Comparison of ENCODE assay signal across 8 mouse cellular contexts in genomic region chr3:142439591-142440093, GRCm38 (mm10). TPM values are rescaled to one million over a fixed set of nuclear protein-coding genes. Genes with fewer than 3 reads are reported as not detected.
DNase-seq lines count a peak whose midpoint lies in the region; ATAC-seq lines count a peak whose summit lies in the region.

No protein-coding gene starts in this region.

- H3K9ac ChIP-seq in forebrain, embryonic 14.5 days (ENCODE audit: low read length) = no peak overlapping the region

- DNase-seq in adrenal gland, adult (ENCODE audit: inconsistent age in 2 of 2, low spot score in 1 of 2) = peak; percentile 30 to 65
- DNase-seq in adrenal gland, postnatal 4 days (ENCODE audit: low spot score in 2 of 2) = no peak
- peak; percentile 40 for DNase-seq in gastrocnemius, postnatal 10 days
- peak; percentile 54 for DNase-seq in kidney, adult 11 months
- no peak for DNase-seq in right cerebral cortex, postnatal 4 days
- no peak for DNase-seq in forebrain, embryonic 14.5 days (ENCODE audit: low spot score)
- DNase-seq in cerebellum, postnatal 25 days = no peak

- no peaks in the 10 kb centered on the region for H3K36me3 ChIP-seq in forebrain, embryonic 14.5 days (ENCODE audit: control insufficient read depth, insufficient read depth, low read length)

- H3K27me3 ChIP-seq in forebrain, embryonic 14.5 days (replicated peaks; ENCODE audit: control insufficient read depth, insufficient read depth, low read length) = no peaks in the 10 kb centered on the region

- H3K4me1 ChIP-seq in forebrain, embryonic 14.5 days (ENCODE audit: control insufficient read depth, insufficient read depth, low read length) = no peaks in the 10 kb centered on the region

- no peak overlapping the region for H3K27ac ChIP-seq in forebrain, embryonic 14.5 days (ENCODE audit: low read depth, low read length)

- peak; percentile 20; the same call in 1 of the 2 replicates for ATAC-seq in megakaryocyte, adult 5-6 weeks (ENCODE audit: poor library complexity, severe bottlenecking)
- ATAC-seq in forebrain, embryonic 14.5 days = no peak

- no peaks in the 10 kb centered on the region for H3K9me3 ChIP-seq in forebrain, embryonic 14.5 days (replicated peaks; ENCODE audit: control insufficient read depth, low read length)

- 69% methylated on average over 7 of the region's 7 CpGs for WGBS in forebrain, embryonic 14.5 days

- no peak overlapping the region for H3K4me2 ChIP-seq in forebrain, embryonic 14.5 days (ENCODE audit: low read length)

- H3K4me3 ChIP-seq in forebrain, embryonic 14.5 days (ENCODE audit: low read depth, low read length) = no peak overlapping the region

RNA-seq across cellular contexts. Expression of gene Pdlim5, which starts 44.1 kb away (rescaled TPM):
- total RNA-seq in adrenal gland, postnatal 4 days (2021) = 10 to 100 TPM; 53.5 to 57.7 TPM
- 100 to 1,000 TPM; 388 to 401 TPM for total RNA-seq in gastrocnemius, postnatal 10 days (2021)
- total RNA-seq in megakaryocyte, adult 5-6 weeks (2015) = 52.0 and 54.7 TPM in 2 replicates
- total RNA-seq in megakaryocyte, adult 5-6 weeks (2017) = 42.0 and 43.7 TPM in 2 replicates
- polyA plus RNA-seq in forebrain, embryonic 14.5 days (2014; fragmentation: Nextera tagmentation; extraction: Ambion mirVana) = 13.3 and 14.3 TPM in 2 replicates

RNA-seq across cellular contexts. Expression of gene Gbp5, which starts 54.1 kb away (rescaled TPM):
- 1 to 10 TPM; 1.9 to 2.5 TPM for total RNA-seq in adrenal gland, postnatal 4 days (2021)
- 1 to 10 TPM; 2.2 to 3.2 TPM for total RNA-seq in gastrocnemius, postnatal 10 days (2021)
- 2.9 and 3.6 TPM in 2 replicates for total RNA-seq in megakaryocyte, adult 5-6 weeks (2015)
- total RNA-seq in megakaryocyte, adult 5-6 weeks (2017) = 4.9 and 5.0 TPM in 2 replicates
- not detected in 2 replicates for polyA plus RNA-seq in forebrain, embryonic 14.5 days (2014; fragmentation: Nextera tagmentation; extraction: Ambion mirVana)

Comparison
In these comparisons a context has a peak if more than half of its experiments do, and no peak if none do; other contexts are left out.
1. DNase-seq: peak in adrenal gland, adult (2 of 2), gastrocnemius, postnatal 10 days (single experiment) and kidney, adult 11 months (single experiment); none in adrenal gland, postnatal 4 days (0 of 2), right cerebral cortex, postnatal 4 days (single experiment), forebrain, embryonic 14.5 days (single experiment) and cerebellum, postnatal 25 days (0 of 2).
2. RNA of gene Pdlim5, which starts 44.1 kb away (total RNA-seq): 388 to 401 TPM in gastrocnemius, postnatal 10 days; 53.5 to 57.7 TPM in adrenal gland, postnatal 4 days and 42.0 to 54.7 TPM in megakaryocyte, adult 5-6 weeks; every median in the first group is over 4 times any median in the second.